Mouse (Mus musculus): ENCODE data around the gene Gli2.

DNA sequence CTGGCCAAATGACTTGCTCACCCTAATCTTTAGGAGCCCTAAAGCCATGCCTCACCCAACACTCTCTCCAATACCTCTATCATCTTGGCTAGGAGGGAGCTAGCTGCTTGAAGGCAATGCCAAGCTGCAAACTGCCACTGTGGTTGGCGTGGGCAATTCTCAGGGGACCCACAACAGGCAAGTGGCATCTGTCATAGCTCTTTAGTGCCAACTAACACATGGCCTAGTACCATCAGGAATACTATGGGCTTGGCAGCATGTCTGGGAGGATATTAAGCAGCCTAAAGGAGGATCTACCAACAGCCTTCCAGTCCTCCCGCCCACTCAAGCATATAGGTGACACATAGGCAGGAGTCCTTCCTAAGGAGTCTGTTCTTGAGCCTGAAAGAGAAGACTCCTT lies 33.3 kb downstream of the Gli2 start:
- TF ChIP-seq CTCF (IDR thresholded peaks at IDR 0.05; ENCODE audit: low read depth, low read length) (no peak), POLR2A (IDR thresholded peaks at IDR 0.05; ENCODE audit: borderline replicate concordance, low read depth, low read length) (no peak)
